Mouse (Mus musculus) megakaryocyte, embryonic 14.5 days (primary cell): ENCODE measurements around the gene Nfib. TPM values are rescaled to one million over a fixed set of nuclear protein-coding genes. Genes with fewer than 3 reads are reported as not detected.

Experiments
- H3K27me3 ChIP-seq: replicated peaks from 2 replicates; pipeline ENCODE3; 2012; ENCODE audit warnings: inconsistent platforms
- H3K36me3 ChIP-seq: replicated peaks from 2 replicates; pipeline ENCODE3; 2012; ENCODE audit warnings: low read length, inconsistent platforms, mixed read lengths
- H3K4me1 ChIP-seq: 2 replicates; pipeline ENCODE4 v1.6.1; 2012; ENCODE audit warnings: inconsistent platforms
- H3K4me3 ChIP-seq: replicated peaks from 2 replicates; pipeline ENCODE3; 2012; ENCODE audit warnings: moderate library complexity, mild to moderate bottlenecking, inconsistent platforms
- H3K9me3 ChIP-seq: 2 replicates; pipeline ENCODE4 v1.6.1; 2012; ENCODE audit warnings: inconsistent platforms
- FLI1 ChIP-seq: IDR thresholded peaks from 2 replicates; pipeline ENCODE4 v1.6.1; 2012; ENCODE audit warnings: low read length, inconsistent platforms, mixed read lengths
- GATA1 ChIP-seq: IDR thresholded peaks from 3 replicates; pipeline ENCODE4 v1.6.1; 2012; ENCODE audit warnings: mixed read lengths, low read length, inconsistent platforms, borderline replicate concordance
- polyA plus RNA-seq: library from polyadenylated mRNA; stranded (reverse); fragments of >175 nt; gene quantifications from 2 replicates; pipeline ENCODE4 v1.2.3, GENCODE M21; 2012; ENCODE audit warnings: low replicate concordance; ENCODE audit not compliant: insufficient read depth

The Nfib gene
- polyA plus RNA-seq, 1 experiment: 0.01 TPM

- no peaks in the 10 kb centered on the region for H3K36me3 ChIP-seq
- H3K4me3 ChIP-seq: no peak overlapping the region
Measured at GRCm38 (mm10) chr4:82383346-82383745, 322.2 kb downstream of the Nfib start.

GRCm38 (mm10) chr4:82381786-82382185 is 323.8 kb downstream of the Nfib start:
- Histone ChIP-seq H3K4me3 (no peak overlapping the region), H3K27me3 (no peaks in the 10 kb centered on the region), H3K4me1 (no peaks in the 10 kb centered on the region), H3K36me3 (no peaks in the 10 kb centered on the region), H3K9me3 (no peaks in the 10 kb centered on the region; the same call in none of the 2 replicates)
- TF ChIP-seq FLI1: no peak
- TF ChIP-seq GATA1: no peak

More at GRCm38 (mm10) chr4:82383346-82383745, 322.2 kb downstream of the Nfib start:
- Histone ChIP-seq H3K4me1 (no peaks in the 10 kb centered on the region), H3K9me3 (peaks cover 3% of the 10 kb centered on the region; the same call in 1 of the 2 replicates), H3K27me3 (no peaks in the 10 kb centered on the region)
- no peak for TF ChIP-seq GATA1

GRCm38 (mm10) chr4:82380578-82380977 is 325.0 kb downstream of the Nfib start:
- H3K9me3 ChIP-seq: no peaks in the 10 kb centered on the region; the same call in none of the 2 replicates
- H3K27me3 ChIP-seq: no peaks in the 10 kb centered on the region
- no peaks in the 10 kb centered on the region for H3K4me1 ChIP-seq
- H3K36me3 ChIP-seq: no peaks in the 10 kb centered on the region
- H3K4me3 ChIP-seq: no peak overlapping the region
- TF ChIP-seq FLI1 (no peak), GATA1 (no peak)

GRCm38 (mm10) chr4:82378050-82378449 is 327.5 kb downstream of the Nfib start:
- no peak overlapping the region for H3K4me3 ChIP-seq
- H3K27me3 ChIP-seq: no peaks in the 10 kb centered on the region
- no peaks in the 10 kb centered on the region for H3K36me3 ChIP-seq
- H3K4me1 ChIP-seq: no peaks in the 10 kb centered on the region
- H3K9me3 ChIP-seq: no peaks in the 10 kb centered on the region; the same call in 1 of the 2 replicates
- TF ChIP-seq FLI1 (no peak), GATA1 (no peak)

GRCm38 (mm10) chr4:82377621-82378020 is 327.9 kb downstream of the Nfib start:
- Histone ChIP-seq H3K4me3 (no peak overlapping the region), H3K4me1 (no peaks in the 10 kb centered on the region), H3K36me3 (no peaks in the 10 kb centered on the region), H3K9me3 (no peaks in the 10 kb centered on the region; the same call in 1 of the 2 replicates), H3K27me3 (no peaks in the 10 kb centered on the region)
- no peak for TF ChIP-seq FLI1
- TF ChIP-seq GATA1: no peak

GRCm38 (mm10) chr4:82374560-82374959 is 331.0 kb downstream of the Nfib start:
- no peaks in the 10 kb centered on the region; the same call in 1 of the 2 replicates for H3K9me3 ChIP-seq
- no peaks in the 10 kb centered on the region for H3K27me3 ChIP-seq
- TF ChIP-seq GATA1 (no peak), FLI1 (no peak)
- no peaks in the 10 kb centered on the region for H3K4me1 ChIP-seq
- H3K36me3 ChIP-seq: no peaks in the 10 kb centered on the region
- H3K4me3 ChIP-seq: peak overlapping the region; percentile 38

GRCm38 (mm10) chr4:82372217-82372616 is 333.3 kb downstream of the Nfib start:
- no peaks in the 10 kb centered on the region for H3K9me3 ChIP-seq

GRCm38 (mm10) chr4:82371471-82371870 is 334.1 kb downstream of the Nfib start:
- Histone ChIP-seq H3K9me3 (no peaks in the 10 kb centered on the region), H3K36me3 (no peaks in the 10 kb centered on the region), H3K27me3 (no peaks in the 10 kb centered on the region), H3K4me1 (no peaks in the 10 kb centered on the region), H3K4me3 (no peak overlapping the region)
- TF ChIP-seq FLI1: no peak
- no peak for TF ChIP-seq GATA1

More at GRCm38 (mm10) chr4:82372217-82372616, 333.3 kb downstream of the Nfib start:
- Histone ChIP-seq H3K4me3 (no peak overlapping the region), H3K4me1 (no peaks in the 10 kb centered on the region), H3K27me3 (no peaks in the 10 kb centered on the region), H3K36me3 (no peaks in the 10 kb centered on the region)
- TF ChIP-seq FLI1 (no peak), GATA1 (no peak)

GRCm38 (mm10) chr4:82369011-82369776 is 336.4 kb downstream of the Nfib start:
- no peak overlapping the region for H3K4me3 ChIP-seq
- H3K27me3 ChIP-seq: no peaks in the 10 kb centered on the region
- H3K9me3 ChIP-seq: no peaks in the 10 kb centered on the region
- H3K36me3 ChIP-seq: no peaks in the 10 kb centered on the region
- TF ChIP-seq GATA1 (no peak), FLI1 (no peak)
- H3K4me1 ChIP-seq: no peaks in the 10 kb centered on the region

GRCm38 (mm10) chr4:82368091-82368775 is 337.3 kb downstream of the Nfib start:
- H3K4me3 ChIP-seq: no peak overlapping the region
- no peaks in the 10 kb centered on the region for H3K9me3 ChIP-seq
- no peaks in the 10 kb centered on the region for H3K27me3 ChIP-seq
- TF ChIP-seq FLI1 (no peak), GATA1 (no peak)
- H3K4me1 ChIP-seq: no peaks in the 10 kb centered on the region
- no peaks in the 10 kb centered on the region for H3K36me3 ChIP-seq
